Mouse (Mus musculus) spleen, postnatal 14 days (tissue): ENCODE results near the gene Hdac9.

ENCODE experiments used
- DNase-seq, 2 experiments: peaks; one replicate each; pipeline ENCODE4 v3.0.0; 2021 to 2022; ENCODE audit warnings: low spot score in 2 of 2

Gene Hdac9

DNA sequence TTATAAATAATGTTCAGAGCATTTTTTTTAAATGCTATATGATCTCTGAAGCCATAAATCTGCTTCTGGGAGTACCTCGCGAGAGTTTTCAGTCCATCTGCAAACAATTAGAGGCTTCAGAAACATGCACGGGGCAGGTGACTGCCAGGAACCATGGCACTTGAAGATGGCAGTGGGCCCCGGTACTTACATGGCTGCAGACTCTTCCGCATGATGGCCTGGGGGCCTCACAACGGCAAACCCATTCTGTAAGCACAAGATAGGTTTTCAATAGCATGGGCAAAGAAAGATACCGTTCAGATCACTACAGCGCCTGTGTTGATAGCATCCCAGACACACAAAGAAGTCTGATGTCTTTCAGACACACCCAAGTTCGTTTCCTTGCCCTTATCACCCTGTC lies 695.9 kb downstream of the Hdac9 start:
- DNase-seq, result no peak

DNA sequence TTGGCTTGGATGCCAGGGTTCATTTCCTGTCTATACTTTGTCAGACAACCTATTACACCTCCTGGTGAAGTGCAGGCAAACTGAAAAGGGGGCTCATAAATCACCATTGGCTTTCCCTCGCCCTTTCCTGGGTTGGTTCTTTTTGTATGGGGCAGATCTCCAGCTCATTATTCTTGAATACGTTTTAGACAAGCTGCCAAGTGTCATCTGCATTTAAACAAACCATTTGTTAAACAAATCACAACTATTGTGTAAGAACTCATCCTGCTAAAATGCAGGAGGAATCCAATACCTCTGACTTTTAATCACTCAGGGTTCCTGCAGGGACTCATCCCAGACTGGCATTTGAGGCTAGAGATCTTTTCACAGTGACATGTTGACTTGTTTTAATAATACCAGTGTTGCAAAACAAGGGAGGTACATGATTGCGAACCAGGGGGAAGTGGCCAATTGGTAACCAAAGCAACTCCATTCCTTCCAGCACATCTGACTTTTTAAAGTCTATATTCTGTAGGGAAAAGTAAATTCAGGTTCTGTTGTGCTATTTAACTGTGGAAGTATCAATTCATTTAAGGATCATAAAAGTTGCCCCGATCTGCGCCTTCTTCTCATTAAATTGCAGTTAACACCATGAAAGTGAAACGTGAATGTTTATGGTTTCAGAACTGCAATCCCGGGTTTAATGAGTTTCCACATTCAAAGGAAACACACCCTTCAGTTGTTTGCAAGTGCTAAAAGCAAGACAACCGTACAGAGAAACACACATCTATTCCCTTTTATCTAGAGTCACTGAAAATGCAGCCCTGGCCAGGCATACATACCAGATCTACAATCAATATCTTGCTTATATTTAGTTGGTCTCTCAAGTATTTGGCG lies 696.6 kb downstream of the Hdac9 start:
- DNase-seq, result no peak

DNA sequence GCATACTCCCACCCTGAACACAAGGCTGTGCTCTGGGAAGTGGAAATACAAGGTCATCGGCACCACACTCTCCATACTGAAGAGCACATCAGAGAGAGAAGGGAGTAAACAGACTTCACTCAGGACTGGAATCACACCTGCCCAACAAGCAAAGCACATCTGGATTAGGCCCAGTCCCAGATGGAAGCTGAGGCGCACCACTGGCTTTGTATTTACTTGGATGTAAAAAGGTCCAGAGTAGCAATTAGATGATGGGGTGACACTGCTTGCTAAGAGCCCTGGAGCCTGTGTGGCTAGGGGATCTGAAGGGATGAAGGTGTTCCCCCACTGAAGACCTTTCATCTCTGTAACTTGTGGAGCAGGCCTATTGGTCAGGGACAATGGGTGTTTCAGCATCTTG lies 698.3 kb downstream of the Hdac9 start:
- no peak for DNase-seq

DNA sequence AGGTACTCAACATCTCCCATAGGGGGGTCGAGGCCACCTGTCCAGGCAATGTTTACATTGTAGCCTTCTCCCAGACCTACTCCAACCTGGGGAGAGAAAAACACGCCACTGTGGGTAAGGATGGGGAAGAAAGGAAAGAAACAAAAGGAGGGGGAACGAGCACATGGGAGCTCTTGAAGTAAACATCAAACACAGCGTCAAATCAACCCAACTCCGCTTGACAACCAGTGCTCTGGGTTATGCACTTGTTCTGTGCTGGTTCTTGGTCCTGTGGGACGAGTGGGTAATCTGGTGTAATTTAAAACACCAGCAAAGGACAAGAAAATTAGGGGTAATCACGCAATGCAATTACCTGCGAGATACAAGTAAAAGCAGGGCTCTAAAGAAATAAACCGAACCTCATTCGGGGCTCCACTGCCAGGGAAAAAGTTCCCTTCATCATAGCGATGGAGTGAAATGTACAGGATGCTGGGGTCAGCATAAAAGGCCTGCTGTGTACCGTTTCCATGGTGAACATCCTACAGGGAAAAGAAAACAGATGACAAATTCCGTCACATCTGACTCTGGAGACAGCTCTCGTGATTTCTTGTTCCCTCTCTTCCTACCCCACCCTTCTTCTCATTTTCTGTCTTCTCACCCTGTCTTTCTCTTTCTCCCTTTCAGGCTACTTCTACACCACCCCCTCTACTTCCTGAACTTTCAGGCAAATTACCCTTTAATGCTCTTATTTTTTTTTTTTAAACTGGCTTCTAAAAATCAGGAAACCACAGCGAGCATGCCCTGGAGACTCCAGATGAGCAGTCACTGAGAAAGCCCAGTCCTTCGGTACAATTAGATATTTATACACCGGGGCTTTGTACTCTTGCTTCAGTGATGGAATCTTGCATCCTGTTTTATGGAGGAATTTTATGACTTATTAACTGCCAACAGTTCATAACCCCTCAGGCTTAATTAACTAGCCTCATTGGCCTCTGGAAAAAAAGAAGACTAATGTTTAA lies 701.6 kb downstream of the Hdac9 start:
- no peak for DNase-seq

DNA sequence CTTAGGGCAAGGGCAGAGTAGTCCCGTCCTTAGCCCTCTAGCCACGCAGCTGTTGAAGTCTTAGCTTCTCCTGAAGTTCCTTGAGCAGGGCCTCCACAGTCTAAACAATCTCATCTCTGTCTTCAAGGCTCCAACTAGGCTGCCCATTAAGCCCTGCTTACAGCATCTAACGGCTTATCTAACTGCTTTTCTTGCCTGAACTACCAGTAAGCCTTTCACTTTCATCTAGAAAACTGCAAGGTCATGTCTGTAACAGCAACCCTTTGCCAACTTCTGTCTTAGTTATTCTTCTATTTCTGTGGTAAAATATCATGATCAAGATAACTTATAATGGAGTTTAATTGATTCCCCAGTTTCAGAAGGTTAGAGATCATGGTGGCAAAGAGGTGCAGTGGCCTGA lies 704.7 kb downstream of the Hdac9 start:
- no peak for DNase-seq

DNA sequence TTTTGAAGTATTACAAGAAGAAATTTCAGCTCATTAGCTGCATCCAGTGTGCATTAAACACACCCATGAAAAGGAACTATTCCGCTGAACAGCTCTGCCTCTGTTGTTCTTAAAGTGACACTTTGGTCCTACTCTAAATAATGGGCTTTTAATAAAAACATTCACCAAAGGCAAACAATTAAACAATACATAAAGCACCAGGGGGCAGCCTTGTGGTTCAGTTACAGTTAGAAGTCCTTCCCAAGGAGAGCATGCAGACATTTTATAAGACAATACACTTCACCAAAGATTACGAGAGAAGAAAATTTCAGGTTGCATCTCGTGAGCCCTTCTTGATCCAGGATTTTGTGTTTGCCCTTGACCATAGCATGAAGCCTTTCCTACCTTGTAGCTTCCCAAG lies 715.4 kb downstream of the Hdac9 start:
- no peak for DNase-seq

DNA sequence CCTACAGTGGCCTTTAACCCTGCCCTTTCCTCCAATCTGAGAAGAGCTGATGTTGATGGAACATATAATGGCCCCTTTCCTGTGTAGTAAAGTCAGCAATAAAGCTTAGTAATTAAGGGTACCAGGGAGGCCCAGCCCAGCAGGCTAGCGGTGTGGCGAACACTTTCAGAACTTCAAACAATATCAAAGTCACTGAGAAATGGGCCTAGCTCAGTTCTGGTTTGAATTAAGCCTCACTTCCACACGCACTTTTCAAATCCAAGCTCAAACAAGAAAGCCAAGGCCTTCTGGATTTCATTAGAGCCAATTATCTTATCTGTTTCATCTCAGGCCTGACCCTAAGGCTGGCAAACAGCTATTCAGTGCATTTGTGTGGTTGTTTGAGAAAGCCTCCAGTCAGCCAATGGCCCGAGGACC lies 716.9 kb downstream of the Hdac9 start:
- DNase-seq, result no peak

DNA sequence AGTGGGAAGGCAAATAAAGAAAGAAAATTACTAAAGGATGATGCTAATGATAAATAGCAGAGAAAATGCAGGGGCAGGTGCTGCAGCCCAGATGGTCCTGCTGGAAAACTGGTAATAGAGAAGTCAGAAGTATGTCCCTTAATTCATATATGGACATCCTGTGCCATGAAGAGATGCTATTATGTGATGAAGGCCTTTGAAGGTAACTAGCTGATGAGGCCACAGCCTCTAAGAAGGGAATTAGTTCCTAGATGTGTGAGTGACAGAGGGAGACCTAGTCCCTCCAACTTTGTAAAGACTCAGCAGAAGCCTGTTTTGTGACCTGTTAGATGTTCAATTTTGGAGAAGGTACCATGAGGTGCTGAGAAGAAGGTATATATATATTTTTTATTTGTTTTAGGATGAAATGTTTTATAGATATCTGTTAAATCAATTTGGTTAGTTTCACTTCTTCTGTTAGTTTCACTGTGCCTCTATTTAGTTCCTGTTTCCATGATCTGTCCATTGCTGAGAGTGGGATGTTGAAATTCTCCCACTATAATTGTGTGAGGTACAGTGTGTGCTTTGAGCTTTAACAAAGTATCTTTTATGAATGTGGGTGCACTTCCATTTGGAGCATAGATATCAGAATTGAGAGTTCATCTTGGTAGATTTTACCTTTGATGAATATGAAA lies 721.6 kb downstream of the Hdac9 start:
- DNase-seq, result no peak

DNA sequence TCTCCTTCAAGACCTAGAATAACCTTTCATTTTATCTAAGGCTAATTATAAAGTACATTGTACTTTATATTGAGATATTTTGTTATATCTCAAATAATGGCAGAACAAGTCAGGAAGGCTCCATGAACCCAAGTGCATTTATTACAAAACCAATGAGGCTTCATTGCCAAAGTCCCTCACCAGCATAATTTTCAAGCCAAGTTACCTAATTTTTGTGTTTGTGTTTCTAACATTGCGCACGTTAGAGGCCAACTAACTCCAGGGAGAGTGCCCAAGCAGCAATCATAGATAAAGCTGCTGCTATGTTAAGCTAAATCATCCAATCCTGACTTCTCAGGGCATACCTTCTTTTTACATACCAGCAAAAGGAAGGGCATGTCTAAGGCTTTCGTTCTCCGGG lies 722.8 kb downstream of the Hdac9 start:
- no peak for DNase-seq

DNA sequence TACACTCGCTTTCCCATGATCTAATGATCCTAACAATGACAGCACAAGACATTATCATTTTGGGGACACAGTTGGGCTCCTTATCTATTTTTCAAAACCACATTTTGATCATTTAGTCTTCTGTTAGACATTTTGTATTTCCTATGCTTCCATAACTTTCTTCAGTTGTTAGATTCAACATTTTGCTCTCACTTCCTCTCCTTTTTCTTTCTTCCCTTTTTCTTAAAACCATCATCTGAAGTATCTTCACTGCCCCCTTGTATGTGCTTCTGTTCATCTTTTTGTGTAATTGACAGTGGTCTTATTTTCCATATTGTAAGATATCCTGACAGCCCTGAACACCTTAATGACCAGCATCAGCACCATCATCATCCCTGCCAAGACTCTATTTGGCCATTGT lies 725.6 kb downstream of the Hdac9 start:
- no peak for DNase-seq

DNA sequence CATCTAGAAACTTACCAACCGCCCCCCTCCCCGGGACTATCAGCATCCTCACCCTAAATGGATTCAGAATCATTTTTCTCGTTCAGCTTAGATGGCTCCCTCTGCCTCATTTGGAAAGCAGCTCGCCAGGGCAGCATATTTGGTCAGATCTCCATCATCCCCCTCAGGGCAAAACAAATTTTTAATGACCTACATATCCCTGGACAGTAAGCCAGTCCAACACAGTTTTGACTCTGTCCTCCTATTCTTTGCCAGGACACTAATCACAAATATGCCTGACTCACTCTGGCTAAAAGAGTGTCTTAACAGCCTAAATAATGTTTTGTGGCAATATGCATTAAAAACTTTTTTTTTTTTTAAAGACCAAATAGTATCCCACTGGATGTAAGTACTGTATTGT lies 738.0 kb downstream of the Hdac9 start:
- DNase-seq, result no peak

DNA sequence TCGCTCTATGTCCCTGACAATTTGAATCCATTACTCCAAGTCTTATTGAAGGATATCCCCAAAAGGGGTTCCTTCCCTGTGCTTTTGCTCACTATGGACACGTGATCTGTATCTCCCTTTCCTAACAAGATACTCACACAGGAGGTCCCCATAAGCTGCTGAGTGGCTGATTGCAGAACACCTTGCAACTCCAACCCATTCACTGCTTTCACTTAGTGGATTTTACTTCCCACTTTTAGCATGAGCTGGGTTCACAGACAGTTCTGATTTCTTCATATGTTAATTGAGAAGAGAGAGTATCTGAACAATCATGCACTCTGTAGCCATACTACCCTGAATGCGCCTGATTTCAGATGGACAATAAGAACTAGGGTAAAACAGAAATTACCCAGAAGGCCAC lies 740.1 kb downstream of the Hdac9 start:
- DNase-seq, result no peak

DNA sequence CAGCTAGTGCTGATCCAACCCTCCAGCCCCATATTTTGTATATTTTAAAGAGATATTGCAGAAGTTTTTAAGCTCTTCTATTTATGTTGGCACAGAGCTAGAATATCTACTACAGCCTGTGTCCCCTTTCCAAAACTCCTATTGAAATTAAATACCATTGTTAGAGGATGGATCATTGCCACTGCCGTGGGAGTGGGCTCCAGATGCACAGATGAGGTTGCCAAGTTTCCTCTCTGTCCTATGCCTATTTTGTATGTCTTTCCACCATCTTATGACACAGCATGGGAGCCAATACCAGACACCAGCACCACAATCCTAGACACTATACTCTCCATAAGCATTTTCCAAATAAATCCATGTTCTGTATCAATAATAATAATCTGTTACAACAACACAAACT lies 743.9 kb downstream of the Hdac9 start:
- DNase-seq, result no peak

DNA sequence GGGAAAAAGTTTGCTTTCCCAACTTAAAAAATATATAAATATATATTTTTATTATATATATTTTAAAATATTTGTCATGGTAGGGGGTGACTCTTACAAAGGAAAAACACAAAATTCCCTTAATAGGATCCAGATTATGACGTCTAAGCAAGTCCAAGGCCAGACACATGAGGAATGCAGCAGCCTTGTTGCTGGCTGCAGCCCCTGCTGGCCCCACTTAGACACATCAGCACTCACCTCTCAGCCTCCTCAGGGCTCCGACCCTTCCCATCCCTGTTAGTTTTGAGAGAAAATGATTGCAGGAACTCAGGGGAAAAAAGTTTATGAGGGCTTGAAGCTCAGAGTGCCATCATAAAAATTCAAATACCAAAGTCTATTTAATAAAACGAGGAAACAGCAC lies 746.3 kb downstream of the Hdac9 start:
- DNase-seq, result no peak

DNA sequence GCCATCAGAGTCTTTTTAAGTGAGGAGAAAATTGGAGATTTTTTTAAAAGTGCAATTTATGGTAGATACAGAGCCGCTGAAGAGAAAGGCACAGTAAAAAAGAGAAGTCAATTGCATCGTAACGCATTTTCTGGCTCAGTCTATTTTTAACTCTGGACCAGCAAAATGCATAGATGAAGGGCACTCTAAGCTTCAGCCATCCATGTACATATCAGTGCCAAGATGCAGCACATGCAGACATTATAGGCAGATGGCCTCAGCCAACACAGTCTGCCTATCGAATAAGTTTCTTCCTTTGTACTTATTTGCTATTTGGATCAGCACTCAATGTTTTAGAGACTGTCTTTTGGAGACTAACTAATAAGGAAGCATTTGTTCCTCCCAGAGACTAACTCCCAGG lies 751.2 kb downstream of the Hdac9 start:
- no peak for DNase-seq

DNA sequence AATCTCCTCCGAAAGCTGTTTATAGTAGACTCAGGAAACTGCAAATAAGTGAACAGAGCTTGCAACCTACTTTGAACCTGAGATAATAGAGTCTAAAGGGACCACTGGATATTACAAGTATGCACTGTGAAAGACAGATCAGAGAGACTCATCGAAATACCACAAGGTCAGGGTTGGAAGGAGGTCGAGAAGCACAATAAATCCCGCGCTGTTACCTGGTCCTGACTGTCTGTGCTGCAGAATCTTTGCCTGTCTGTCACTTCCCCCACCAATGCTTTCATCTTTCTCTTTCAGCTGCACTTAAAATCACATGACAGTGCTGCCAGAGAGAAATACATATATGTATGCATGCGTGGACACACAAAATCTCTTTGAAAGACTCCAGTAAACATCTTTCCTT lies 760.6 kb downstream of the Hdac9 start:
- no peak for DNase-seq

DNA sequence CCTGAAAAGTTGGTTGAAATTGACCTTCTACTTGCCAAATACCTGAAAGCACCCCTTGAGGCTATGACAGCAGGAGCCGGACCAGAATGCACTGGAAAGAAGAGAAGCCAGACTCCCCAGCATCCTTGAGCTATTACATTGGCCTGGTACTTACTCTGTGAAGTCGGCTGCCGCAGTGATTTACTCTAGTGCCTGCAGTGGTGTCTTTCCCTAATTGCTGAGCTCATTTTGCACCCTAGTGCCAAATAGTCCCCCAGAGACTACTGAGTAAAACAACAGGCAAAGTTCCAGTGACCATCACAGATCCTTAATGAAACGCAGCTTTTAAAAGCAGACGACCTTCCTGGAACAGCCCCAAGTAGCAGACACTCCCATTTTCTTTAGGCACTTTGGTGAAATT lies 761.2 kb downstream of the Hdac9 start:
- DNase-seq, result no peak

DNA sequence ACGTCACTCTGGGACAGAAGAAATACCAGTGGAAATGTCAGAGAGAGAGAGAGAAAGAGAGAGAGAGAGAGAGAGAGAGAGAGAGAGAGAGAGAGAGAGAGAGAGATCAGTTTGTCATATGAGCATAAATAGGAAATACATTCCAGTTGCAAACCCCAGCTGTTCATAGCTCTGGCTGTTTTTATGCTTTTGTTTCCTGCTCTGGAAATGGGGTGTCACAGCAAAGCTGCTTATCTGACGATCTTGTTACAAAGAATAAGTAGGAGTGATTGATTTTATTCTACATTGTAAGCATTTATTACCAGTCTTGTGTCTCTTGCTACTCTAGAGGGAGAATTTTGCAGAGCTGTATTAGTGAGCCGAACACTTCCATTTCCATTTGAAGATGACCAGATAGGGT lies 762.1 kb downstream of the Hdac9 start:
- no peak for DNase-seq

DNA sequence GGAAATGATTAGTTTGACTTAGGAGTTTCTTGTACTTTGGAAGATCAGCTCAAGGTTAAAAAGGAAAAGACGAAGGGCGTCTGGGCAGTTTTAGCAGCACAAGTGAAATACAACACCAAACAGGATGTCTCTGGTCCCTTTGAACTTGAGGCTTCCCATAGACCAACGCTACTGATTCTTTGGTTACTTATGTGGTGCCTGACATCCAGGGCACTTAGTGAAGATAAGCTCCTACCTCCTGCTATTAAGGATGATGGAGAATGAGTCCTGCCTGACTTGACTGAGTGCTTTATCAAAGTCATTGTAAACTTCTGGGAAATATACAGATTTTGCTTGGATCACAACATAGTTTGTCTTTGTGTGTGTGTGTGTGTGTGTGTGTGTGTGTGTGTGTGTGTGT lies 765.6 kb downstream of the Hdac9 start:
- no peak for DNase-seq

DNA sequence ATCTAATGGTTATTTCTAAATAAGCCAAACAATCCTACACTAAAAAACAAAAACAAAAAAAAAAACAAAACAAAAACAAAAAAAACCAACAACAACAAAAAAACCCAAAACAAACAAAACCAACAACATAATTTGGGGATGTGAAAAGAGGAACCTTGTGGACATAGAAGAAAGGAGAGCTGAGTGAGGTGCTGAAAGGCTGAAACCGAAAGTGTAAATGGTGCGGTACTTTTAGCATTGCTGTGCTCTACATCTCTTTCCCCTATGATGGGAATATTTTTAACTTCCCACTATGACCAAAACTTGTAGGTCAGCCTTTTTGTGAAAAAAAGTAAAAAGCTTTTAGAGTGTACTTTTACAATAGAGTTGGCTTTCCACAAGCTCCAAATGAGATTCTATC lies 774.2 kb downstream of the Hdac9 start:
- no peak for DNase-seq

DNA sequence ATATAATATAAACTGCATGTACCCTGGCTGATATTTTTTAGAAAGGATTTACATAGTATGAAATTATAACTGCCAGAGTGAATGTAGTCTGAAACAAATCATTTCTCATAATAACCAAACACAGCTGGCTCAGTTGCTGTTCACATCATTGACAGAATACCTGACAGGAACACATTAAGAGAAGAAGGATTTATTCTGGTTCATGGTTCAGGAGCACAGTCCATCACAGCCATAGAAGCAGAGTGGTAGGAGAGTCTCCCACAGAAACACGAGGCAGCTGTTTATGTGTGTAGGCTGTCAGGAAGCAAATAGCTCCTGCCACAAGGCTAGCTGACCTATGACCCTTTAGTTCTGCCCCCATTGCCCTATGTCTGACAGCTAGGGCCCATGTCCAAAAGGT lies 803.6 kb downstream of the Hdac9 start:
- no peak for DNase-seq

DNA sequence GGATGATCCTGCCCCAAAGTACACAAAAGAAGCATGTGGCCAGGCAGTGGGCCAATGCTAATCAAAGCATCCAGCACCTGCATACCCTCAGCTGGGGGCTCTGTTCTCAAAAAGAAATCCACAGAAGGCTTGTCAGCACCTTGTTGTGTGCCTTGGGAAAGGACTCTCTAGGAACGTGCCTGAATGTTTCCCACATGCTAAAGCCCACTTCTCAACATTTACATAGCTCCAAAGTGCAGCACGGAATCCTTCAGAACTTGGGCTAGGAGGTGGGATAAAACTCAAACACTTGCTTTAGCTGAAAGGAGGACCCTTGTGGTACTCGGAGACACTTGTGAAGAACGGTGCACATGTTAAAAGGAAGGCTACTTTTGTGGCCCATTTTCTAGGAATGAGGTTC lies 823.9 kb downstream of the Hdac9 start:
- no peak for DNase-seq
